Comparison of ENCODE assay signal across 10 mouse cellular contexts in genomic region chr10:75137148-75137547, GRCm38 (mm10).
DNase-seq lines count a peak whose midpoint lies in the region; ATAC-seq lines count a peak whose summit lies in the region.
"Had no signal": no experiment of that assay in that cellular context is flagged by ENCODE, and none has a peak within 500 bp of the region (broad histone marks: within the 10 kb centered on the region; RNA-seq: fewer than 3 reads in every experiment).

No protein-coding gene starts in this region.

- H3K4me2 ChIP-seq in liver, embryonic 11.5 days = no peak overlapping the region
- no peak overlapping the region for H3K4me2 ChIP-seq in lung, embryonic 15.5 days

- H3K27me3 ChIP-seq in liver, embryonic 11.5 days (replicated peaks; ENCODE audit: control insufficient read depth, insufficient read depth, low read length) = no peaks in the 10 kb centered on the region
- H3K27me3 ChIP-seq in lung, embryonic 15.5 days = no peaks in the 10 kb centered on the region

- 65% methylated on average over 3 of the region's 3 CpGs for WGBS in liver, embryonic 11.5 days
- 65% methylated on average over 3 of the region's 3 CpGs for WGBS in lung, embryonic 15.5 days

- no peak overlapping the region for H3K9ac ChIP-seq in liver, embryonic 11.5 days (ENCODE audit: low read depth, low read length)
- H3K9ac ChIP-seq in lung, embryonic 15.5 days = no peak overlapping the region

- DNase-seq in liver = peak; percentile 11
- DNase-seq in liver, embryonic 11.5 days (ENCODE audit: low spot score) = no peak
- DNase-seq in cerebellum, adult 9-10 months = peak; percentile 63
- peak; percentile 74 to 79 for DNase-seq in thymus, postnatal 10 days (ENCODE audit: low spot score in 2 of 2)
- DNase-seq in ovary, postnatal 14 days (ENCODE audit: low spot score) = no peak
- DNase-seq in right cerebral cortex, postnatal 36 days (ENCODE audit: low spot score in 2 of 2) = no peak
- no peak for DNase-seq in urinary bladder, postnatal 36 days (ENCODE audit: low spot score in 2 of 2)
- DNase-seq: adrenal gland, postnatal 25 days; layer of hippocampus, adult 9-11 months had no signal

- H3K9me3 ChIP-seq in liver, embryonic 11.5 days (ENCODE audit: control insufficient read depth, low read length) = no peaks in the 10 kb centered on the region
- H3K9me3 ChIP-seq in lung, embryonic 15.5 days = no peaks in the 10 kb centered on the region

- H3K27ac ChIP-seq in liver, embryonic 11.5 days (ENCODE audit: low read depth, low read length) = no peak overlapping the region
- peak overlapping the region; percentile 31; the same call in 1 of the 2 replicates for H3K27ac ChIP-seq in lung, embryonic 15.5 days

- H3K4me1 ChIP-seq in liver, embryonic 11.5 days (replicated peaks; ENCODE audit: control insufficient read depth, insufficient read depth, low read length) = no peaks in the 10 kb centered on the region
- no peaks in the 10 kb centered on the region for H3K4me1 ChIP-seq in lung, embryonic 15.5 days

- H3K36me3 ChIP-seq in liver, embryonic 11.5 days (ENCODE audit: control insufficient read depth, insufficient read depth, low read length) = peaks cover 27% of the 10 kb centered on the region; the same call in 1 of the 2 replicates
- H3K36me3 ChIP-seq in lung, embryonic 15.5 days = peaks cover 55% of the 10 kb centered on the region

- H3K4me3 ChIP-seq in liver, embryonic 11.5 days (ENCODE audit: low read depth, low read length) = no peak overlapping the region
- no peak overlapping the region for H3K4me3 ChIP-seq in lung, embryonic 15.5 days

- ATAC-seq in liver, embryonic 11.5 days (replicated peaks; ENCODE audit: low FRiP score) = no peak
- ATAC-seq in lung, embryonic 15.5 days (ENCODE audit: borderline replicate concordance, extremely low read depth, low FRiP score, low TSS enrichment) = 0 out of 2 replicates have a peak, but pooled peaks have one; percentile 33

Comparison
In these comparisons a context has a peak if more than half of its experiments do, and no peak if none do; other contexts are left out.
1. DNase-seq: peak in liver (single experiment), cerebellum, adult 9-10 months (single experiment) and thymus, postnatal 10 days (2 of 2); none in liver, embryonic 11.5 days (single experiment), ovary, postnatal 14 days (single experiment), right cerebral cortex, postnatal 36 days (0 of 2) and urinary bladder, postnatal 36 days (0 of 2).